16 mouse cellular contexts compared by ENCODE assay signal in genomic region chr15:3764726-3765125, GRCm38 (mm10).
DNase-seq lines count a peak whose midpoint lies in the region; TF ChIP-seq lines count a peak whose summit lies in the region.
"Had no signal": no experiment of that assay in that cellular context is flagged by ENCODE, and none has a peak within 500 bp of the region (broad histone marks: within the 10 kb centered on the region; RNA-seq: fewer than 3 reads in every experiment).

No protein-coding gene starts in this region.

- no peak overlapping the region for H3K4me3 ChIP-seq in myocyte
- no peak overlapping the region for H3K4me3 ChIP-seq in limb, embryonic 10.5 days

- no peak overlapping the region for H3K27ac ChIP-seq in limb, embryonic 10.5 days

- no peak overlapping the region for H3K4me2 ChIP-seq in myocyte (ENCODE audit: low read depth)

- no peak overlapping the region for H3ac ChIP-seq in myocyte (ENCODE audit: control insufficient read depth, insufficient read length)

- no peaks in the 10 kb centered on the region for H3K9me3 ChIP-seq in limb, embryonic 10.5 days (replicated peaks)
- H3K9me3 ChIP-seq: G1E had no signal

- TF ChIP-seq POLR2A in myocyte (IDR thresholded peaks at IDR 0.05; ENCODE audit: insufficient read length, low read depth) = no peak

- H3K79me2 ChIP-seq in myocyte (ENCODE audit: control insufficient read depth, insufficient read depth) = no peaks in the 10 kb centered on the region

- H3K27me3 ChIP-seq in myocyte (ENCODE audit: control insufficient read depth, insufficient read depth, insufficient read length) = no peaks in the 10 kb centered on the region
- H3K27me3 ChIP-seq in limb, embryonic 10.5 days (ENCODE audit: low read depth, poor library complexity, severe bottlenecking) = no peaks in the 10 kb centered on the region
- H3K27me3 ChIP-seq: CH12.LX, Patski had no signal

- DNase-seq in limb, embryonic 10.5 days (ENCODE audit: low spot score) = no peak
- DNase-seq: adrenal gland, adult 2 months; adrenal gland, adult 8-10 months; adrenal gland, postnatal 10 days; adrenal gland, postnatal 14 days; adrenal gland, postnatal 25 days; adrenal gland, postnatal 36 days; B cell, adult 2 months; cerebellum, adult 11 months; cerebellum, adult 11-12 months; cerebellum, adult 18-20 months; cerebellum, adult 2 months had no signal

- no peaks in the 10 kb centered on the region for H3K36me3 ChIP-seq in myocyte (ENCODE audit: control insufficient read depth, insufficient read depth)
- no peaks in the 10 kb centered on the region for H3K36me3 ChIP-seq in limb, embryonic 10.5 days
- H3K36me3 ChIP-seq: G1E had no signal

- no peaks in the 10 kb centered on the region for H3K4me1 ChIP-seq in limb, embryonic 10.5 days

- WGBS in limb, embryonic 10.5 days = 90% methylated on average over 3 of the region's 3 CpGs

TF ChIP-seq in myocyte, 11 proteins besides CTCF, POLR2A, EP300 and RAD21:
- TF ChIP-seq MAX (IDR thresholded peaks at IDR 0.05; ENCODE audit: low read depth) (no peak), MYOG (IDR thresholded peaks at IDR 0.05; ENCODE audit: control insufficient read depth in 1 of 3, insufficient read depth in 1 of 3, insufficient read length in 2 of 3, low read depth in 2 of 3) (peak in 2 of 3 experiments; percentile 53 to 78), MYOD1 (IDR thresholded peaks at IDR 0.05; ENCODE audit: control insufficient read depth in 1 of 3, insufficient read length in 2 of 3, low read depth in 2 of 3) (peak in 2 of 3 experiments; percentile 65 to 75), TCF12 (IDR thresholded peaks at IDR 0.05; ENCODE audit: insufficient read depth, poor library complexity, severe bottlenecking) (peak; percentile 44), TCF3 (IDR thresholded peaks at IDR 0.05; ENCODE audit: insufficient read length, low read depth) (peak; percentile 6)
TF ChIP-seq in myocyte: peak in this region for 4.
